Mouse (Mus musculus) layer of hippocampus, postnatal 10 days (tissue): Measurements from ENCODE around the gene Cd7. TPM values are rescaled to one million over a fixed set of nuclear protein-coding genes. Genes with fewer than 3 reads are reported as not detected.
"Not testable (repeated sequence)": the region's sequence is repeated elsewhere in the genome, so short reads cannot be mapped to it uniquely, and the experiment has no call there.

ENCODE experiments used
- DNase-seq, 2 experiments: peaks; one replicate each; pipeline ENCODE4 v3.0.0; 2021; ENCODE audit warnings: low spot score in 2 of 2
- long read RNA-seq: library from polyadenylated mRNA; stranded (forward); transcript quantifications from one replicate; pipeline ENCODE4 v2.0.0, GENCODE M21; 2023
- total RNA-seq, 2 experiments: library from RNA; stranded (reverse); gene quantifications; 2 replicates each; pipeline ENCODE4 v1.2.3; 2021

The Cd7 gene
- not detected for total RNA-seq
- long read RNA-seq: 0 reads

DNA sequence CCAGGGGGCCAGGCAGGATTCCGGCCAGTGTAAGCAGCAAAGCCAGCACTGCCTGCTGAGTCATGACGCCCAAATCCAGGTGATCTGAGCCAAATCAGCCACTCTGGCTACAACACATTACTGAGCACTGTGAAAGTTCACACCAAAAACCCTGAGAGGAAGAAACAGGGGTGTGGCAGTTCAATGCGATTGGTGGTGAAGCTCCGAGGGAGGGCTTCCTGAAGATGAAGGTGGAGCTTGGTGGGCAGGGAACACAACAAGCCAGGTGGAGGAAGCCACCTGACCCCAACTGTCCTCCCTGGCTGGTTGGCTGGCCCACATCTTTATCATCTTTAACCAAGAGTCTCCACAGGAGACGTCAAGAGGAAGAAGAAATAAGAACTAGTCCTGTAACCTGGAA is at the start of gene Cd7:
Cd7 (minus strand) TSS at position 117 of the 400 bp plus-strand sequence.
- no peak for DNase-seq

GRCm38 (mm10) chr11:121088997-121089396 is 49.8 kb upstream of the Cd7 start:
- no peak for DNase-seq

DNA sequence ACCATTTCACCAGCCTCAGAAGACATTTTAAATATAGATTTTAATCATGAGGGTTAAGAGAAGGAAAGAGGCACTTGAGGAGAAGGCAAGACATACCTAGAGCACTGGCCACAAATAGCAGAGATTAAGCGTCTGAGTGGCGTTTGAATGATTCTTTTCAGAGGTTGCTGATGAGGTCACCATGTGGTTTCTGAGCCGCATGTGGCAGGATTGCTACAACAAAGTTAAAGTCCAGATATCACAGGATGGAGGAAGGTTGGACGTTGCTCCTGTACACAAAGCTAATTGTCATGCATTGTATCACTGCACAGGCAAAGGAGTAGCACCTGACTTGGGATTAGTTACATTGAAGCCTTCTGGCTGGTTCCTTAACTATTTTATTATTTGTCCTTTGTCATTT is 47.1 kb upstream of the Cd7 start:
- DNase-seq: no peak

DNA sequence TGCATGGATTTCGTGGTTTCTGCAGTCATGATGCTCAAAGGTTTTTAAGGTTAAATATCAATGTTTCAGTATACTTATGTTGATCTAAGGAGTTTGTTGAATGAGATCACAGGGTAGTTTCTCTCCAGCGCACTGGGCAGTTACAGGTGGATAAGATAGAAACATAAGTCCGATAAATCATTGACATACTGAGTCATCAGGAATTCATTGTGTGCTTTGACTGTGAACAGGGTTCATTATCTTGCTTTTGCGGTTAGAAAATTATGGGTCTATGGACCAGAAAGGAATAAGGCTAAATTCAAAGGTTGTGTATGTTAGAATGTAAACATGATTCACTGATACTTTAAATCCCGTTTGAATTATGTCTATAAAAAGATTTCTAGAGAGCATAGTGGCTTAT is 46.0 kb upstream of the Cd7 start:
- no peak for DNase-seq

- no peak for DNase-seq
These were observed 43.8 kb upstream of the Cd7 start for GRCm38 (mm10) chr11:121082857-121083500.

GRCm38 (mm10) chr11:121082250-121082649 is 43.0 kb upstream of the Cd7 start:
- no peak for DNase-seq

DNA sequence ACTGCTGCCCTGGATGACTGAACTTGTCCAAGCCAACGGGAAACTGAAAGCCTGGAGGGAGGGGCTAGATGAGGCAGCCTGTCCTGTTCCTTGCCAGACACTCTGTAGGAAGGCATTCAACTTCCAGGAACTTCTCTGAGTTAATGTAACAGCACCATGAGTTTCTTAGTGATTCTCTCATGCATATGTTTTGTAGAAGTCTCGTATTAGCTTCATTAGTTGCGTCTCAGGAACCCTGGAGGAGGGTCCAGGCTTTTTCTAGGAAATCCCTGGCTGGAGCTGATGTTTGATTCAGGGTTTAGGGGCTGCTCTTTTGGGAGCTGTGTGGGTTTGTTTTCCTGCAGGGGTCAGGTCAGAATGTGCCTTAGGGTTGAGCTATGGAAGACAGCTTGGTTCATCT is 41.9 kb upstream of the Cd7 start, which contains the start of gene Sectm1a:
Sectm1a (minus strand) TSS at position 101 of the 400 bp plus-strand sequence.
- no peak for DNase-seq

DNA sequence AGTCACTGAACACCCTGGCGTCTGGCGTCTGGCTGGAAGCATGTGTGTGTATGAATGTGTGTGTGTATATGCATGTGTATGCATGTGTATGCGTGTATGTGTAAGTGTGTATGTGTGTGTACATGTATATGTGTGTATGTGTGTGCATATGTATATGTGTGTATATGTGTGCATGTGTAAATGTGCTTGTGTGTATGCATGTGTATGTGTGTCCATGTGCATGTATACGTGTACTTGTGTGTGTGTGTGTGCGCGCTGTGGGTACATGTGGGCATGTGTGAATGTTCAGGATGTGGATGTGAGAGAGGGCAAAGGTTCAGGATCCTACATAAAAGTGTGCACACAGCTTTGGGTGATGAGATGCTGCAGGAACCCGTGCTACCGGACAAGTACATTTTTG is 41.1 kb upstream of the Cd7 start:
- no peak for DNase-seq

DNA sequence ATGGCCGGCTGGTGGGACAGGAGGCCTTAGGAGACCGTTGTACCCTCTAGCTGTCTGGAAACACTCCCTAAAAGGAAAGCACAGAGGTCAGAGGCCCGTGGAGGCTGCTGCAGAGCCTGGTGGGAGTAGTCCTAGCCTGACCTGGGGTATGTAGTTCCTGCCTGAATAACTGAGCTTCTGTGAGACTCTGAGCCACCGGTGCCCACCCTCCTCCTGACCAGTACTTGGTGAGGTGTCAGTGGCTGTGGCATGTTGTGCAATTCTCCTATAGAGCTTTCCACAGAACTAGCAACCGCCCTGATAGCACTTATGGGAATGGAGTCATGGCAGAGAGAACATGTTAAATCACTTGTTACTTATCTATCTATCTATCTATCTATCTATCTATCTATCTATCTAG is 36.4 kb upstream of the Cd7 start:
- DNase-seq: no peak

- DNase-seq: not testable (repeated sequence)
These were observed 30.4 kb upstream of the Cd7 start for GRCm38 (mm10) chr11:121069662-121070061.

- DNase-seq: no peak
These were observed 28.7 kb upstream of the Cd7 start for GRCm38 (mm10) chr11:121067895-121068294.

DNA sequence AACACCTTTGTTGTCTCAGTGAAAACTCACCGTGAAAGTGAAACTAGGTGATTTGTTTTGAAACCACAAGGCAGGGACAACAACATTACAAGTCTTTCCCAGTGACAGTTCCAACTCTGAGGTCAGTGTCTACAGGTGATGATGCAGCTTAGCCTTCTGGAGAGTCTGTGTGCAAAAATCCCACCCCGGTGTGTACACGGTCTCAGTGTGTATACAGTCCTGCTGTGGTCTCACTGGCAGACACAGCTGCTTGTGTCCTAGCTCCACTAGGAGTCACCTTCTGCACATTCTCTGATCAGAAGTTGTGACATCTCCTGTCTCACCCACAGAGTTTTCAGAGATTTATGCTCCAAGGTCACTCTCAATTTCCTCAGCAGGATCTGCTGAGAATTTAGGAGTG is 25.0 kb upstream of the Cd7 start:
- no peak for DNase-seq

DNA sequence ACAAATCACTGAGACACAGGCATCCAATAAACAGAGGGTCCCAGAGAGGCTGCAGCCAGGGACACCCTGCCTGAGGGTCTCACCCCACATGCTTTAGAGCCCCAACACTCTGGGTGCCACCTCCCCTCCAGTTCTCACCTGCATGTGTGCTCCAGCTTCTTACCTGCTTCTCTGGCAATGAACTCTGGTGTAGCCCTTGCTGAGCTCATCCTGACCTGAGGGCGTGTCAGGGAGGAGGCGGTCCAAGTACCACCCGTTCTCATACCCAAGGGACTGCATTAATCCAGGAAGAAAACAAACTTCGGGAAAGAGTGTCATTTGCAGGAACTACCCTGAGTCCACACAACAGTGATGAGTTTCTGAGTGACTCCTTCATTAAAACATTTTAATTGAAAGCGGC is 24.2 kb upstream of the Cd7 start, which contains the start of gene Sectm1b:
Sectm1b (minus strand) TSS at position 191 of the 400 bp plus-strand sequence.
- DNase-seq: no peak

DNA sequence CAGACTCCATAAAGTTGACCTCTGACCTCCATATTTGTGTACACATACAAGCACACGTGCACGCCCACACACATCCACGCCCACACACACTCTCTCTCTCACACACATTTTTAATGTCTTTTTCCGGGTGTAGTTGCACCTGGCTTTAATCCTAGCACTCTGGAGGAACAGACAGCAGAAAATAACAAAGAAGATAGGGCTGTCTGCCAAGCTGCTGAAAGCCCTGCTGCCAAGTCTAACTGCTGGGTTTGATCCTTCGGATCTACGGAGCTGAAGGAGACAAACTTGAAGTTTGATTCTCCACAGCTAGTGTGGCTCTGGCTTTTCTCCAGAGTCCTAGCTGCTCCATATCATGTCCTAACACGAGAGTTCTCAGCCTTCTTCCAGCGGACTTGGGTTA is 22.4 kb upstream of the Cd7 start:
- peak in 1 of 2 experiments; percentile 19 for DNase-seq

- DNase-seq: not testable (repeated sequence)
These were observed 21.3 kb upstream of the Cd7 start for GRCm38 (mm10) chr11:121060401-121061067.

- DNase-seq: no peak
These were observed 20.3 kb upstream of the Cd7 start for GRCm38 (mm10) chr11:121059471-121059870.

GRCm38 (mm10) chr11:121058956-121059355 is 19.7 kb upstream of the Cd7 start:
- no peak for DNase-seq

DNA sequence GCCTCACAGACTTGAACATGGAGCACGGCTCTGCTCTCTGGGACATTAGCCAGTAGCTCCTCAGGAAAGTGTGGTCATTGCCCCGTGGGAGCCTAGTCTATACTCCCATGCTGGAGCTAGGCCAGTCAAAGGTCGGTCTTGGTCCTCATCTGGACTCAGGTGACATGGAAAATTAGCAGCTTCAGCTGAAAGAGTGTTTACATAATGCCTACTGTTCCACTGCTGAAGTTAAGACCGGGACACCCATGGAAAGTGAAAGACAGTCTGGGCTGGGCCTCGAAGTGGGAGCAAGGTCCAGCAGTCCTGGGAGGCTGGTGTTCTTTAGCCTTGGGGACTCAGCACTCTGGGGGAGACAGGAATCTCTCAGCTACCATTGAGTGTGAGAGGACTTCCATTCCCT is 18.9 kb upstream of the Cd7 start:
- DNase-seq: no peak

DNA sequence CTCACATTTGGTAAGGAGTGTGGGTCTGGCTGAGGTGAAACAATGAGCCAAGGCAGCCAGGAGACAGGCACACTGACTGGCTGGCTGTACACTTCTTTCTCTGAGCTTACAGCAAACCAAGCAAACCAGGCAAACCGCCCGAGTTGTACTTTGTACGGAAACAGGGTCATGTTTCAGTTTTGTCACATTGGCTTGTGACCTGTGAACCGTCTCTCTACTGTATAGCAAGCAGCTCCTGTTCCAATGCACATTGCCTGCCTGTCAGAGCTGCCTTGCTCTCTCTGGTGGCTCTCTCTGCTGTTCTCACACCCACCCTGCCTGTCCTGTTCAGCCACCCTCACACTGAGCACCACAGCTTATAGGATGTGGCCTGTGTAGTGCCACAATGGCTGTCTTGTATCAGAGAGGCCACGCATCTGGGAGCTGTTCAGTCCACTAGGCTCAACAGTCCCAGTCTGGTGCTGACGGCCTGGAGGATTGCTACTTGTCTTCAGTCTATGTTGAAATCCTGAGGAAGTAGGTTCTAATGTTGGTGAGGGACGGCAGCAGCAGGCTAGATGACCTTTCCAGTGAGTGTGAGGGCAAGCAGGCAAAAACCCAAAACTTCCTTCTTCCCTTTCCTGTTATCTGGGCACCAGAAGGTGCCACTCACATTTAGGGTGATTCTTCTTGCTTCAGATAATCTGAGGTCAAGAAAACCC is 17.5 kb upstream of the Cd7 start:
- no peak for DNase-seq

DNA sequence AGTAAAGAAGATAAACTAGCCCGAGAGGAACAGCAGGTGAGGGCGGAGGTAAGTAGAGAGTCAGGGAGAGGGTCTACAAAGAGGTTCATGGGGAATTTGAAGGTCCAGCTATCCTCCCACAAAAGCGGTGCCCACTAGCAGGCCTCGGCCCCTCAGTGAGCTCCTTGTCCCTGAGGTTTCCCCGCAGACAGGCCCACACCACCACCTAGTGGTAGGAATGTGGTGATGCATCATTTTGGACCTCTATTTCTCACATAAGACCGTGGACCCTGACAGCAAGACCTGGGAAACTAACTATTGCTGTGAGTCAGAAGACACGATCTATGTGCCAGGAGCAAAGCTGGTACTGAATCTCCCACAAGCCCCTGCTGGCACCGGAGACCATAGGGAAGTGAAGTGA is 14.3 kb upstream of the Cd7 start:
- peak; percentile 82 to 85 for DNase-seq

DNA sequence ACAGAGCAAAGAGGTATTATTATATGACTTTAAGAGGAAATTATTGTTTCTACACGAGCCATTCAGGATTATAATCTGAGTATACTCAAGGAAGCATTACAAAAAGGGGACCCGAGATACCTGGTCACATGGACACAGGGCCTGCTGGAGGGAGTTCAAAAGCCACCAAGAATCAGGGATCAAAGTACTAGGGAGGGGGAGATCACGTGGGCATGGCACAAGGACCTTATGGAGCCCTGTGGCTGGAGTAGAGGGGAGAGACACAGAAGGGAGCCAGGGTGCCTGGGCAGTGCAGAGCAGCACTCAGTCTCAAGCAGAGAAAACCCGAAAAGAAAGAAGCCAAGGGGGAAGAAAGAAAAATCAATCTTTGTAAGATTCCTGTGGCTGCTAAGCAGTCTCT is 13.2 kb upstream of the Cd7 start:
- DNase-seq: no peak

DNA sequence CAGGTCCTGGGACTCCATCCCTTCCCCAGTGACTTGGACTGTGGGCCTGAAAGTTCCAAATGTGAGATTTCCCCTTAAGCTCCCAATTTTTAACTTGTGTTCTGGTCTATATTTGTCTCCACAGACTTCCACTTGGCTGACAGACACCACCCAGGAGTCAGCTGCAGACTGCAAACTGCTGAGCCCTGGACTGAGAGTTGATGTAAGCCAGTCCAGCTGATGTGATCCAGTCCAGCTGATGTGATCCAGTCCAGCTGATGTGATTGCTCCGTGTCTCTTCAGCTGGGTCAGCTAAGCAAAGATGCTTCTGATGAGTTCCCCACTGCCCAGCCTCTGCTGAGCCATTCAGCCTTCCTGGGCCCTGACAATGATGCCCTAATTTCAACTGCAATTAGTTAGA is 12.6 kb upstream of the Cd7 start:
- no peak for DNase-seq
